Mouse (Mus musculus): ENCODE results near the gene Pik3c2g. TPM values are rescaled to one million over a fixed set of nuclear protein-coding genes. Genes with fewer than 3 reads are reported as not detected.
"Not testable (repeated sequence)": the region's sequence is repeated elsewhere in the genome, so short reads cannot be mapped to it uniquely, and the experiment has no call there.

The Pik3c2g gene
- polyA plus RNA-seq, 1 experiment from 2014 or later = 0.34 TPM

- WGBS = 45% methylated on average over 4 of the region's 4 CpGs
- Histone ChIP-seq H3K9me3 (no peaks in the 10 kb centered on the region), H3K27ac (no peak overlapping the region), H3K4me1 (no peaks in the 10 kb centered on the region), H3K4me3 (no peak overlapping the region), H3K9ac (no peak overlapping the region), H3K27me3 (replicated peaks) (no peaks in the 10 kb centered on the region), H3K4me2 (no peak overlapping the region), H3K36me3 (replicated peaks) (no peaks in the 10 kb centered on the region)
- ATAC-seq (replicated peaks) = no peak
Measured at GRCm38 (mm10) chr6:139907138-139907537, 320.1 kb downstream of the Pik3c2g start.

DNA sequence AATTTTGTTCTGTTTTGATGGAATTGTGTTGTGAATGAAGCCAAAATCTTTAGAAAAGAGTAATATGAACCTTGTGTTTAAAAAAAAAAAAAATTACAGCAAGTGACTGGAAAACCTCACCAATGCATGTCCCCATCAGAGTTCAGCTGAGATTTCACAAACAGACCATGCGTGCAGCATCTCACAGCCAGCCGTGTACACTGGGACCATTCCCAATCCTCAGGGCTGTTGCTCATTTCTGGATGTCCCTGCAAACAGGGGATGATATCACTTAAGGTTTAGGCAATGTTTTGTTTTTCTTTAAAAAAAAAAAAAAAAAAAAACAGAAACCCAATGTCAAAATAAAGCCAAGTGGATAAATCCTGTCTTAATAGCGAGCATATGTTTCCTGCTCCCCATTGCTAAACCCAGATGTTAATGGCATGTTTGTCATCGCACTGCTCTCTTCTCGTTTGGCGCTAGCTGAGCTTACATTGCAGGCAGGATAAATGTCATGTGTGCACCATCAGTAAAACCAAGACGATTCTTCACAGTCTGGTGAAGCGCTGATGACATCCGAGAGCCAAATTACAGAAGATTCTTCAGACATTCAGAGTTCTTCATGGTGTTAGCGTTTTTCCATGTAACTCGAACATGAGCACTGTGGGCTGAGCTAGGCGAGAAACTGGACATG lies 322.1 kb downstream of the Pik3c2g start:
- H3K9ac ChIP-seq = no peak overlapping the region
- H3K4me3 ChIP-seq = no peak overlapping the region
- H3K27me3 ChIP-seq (replicated peaks) = no peaks in the 10 kb centered on the region
- ATAC-seq (replicated peaks) = no peak
- no peaks in the 10 kb centered on the region for H3K4me1 ChIP-seq
- no peaks in the 10 kb centered on the region for H3K36me3 ChIP-seq (replicated peaks)
- H3K9me3 ChIP-seq = no peaks in the 10 kb centered on the region
- WGBS = 74% methylated on average over 12 of the region's 12 CpGs
- no peak overlapping the region for H3K4me2 ChIP-seq
- no peak overlapping the region for H3K27ac ChIP-seq

GRCm38 (mm10) chr6:139928766-139929165 lies 341.7 kb downstream of the Pik3c2g start:
- ATAC-seq (replicated peaks) = no peak
- WGBS = 86% methylated on average over 5 of the region's 5 CpGs

GRCm38 (mm10) chr6:139934861-139935260 lies 347.8 kb downstream of the Pik3c2g start:
- Histone ChIP-seq H3K9me3 (no peaks in the 10 kb centered on the region), H3K4me3 (no peak overlapping the region), H3K4me1 (no peaks in the 10 kb centered on the region), H3K9ac (no peak overlapping the region), H3K36me3 (replicated peaks) (no peaks in the 10 kb centered on the region), H3K27me3 (replicated peaks) (no peaks in the 10 kb centered on the region), H3K4me2 (no peak overlapping the region), H3K27ac (no peak overlapping the region)
- ATAC-seq (replicated peaks) = no peak
- 77% methylated on average over 2 of the region's 2 CpGs for WGBS

More at GRCm38 (mm10) chr6:139928766-139929165, 341.7 kb downstream of the Pik3c2g start:
- H3K9me3 ChIP-seq = no peaks in the 10 kb centered on the region
- no peak overlapping the region for H3K27ac ChIP-seq
- no peaks in the 10 kb centered on the region for H3K36me3 ChIP-seq (replicated peaks)
- no peaks in the 10 kb centered on the region for H3K4me1 ChIP-seq
- H3K27me3 ChIP-seq (replicated peaks) = no peaks in the 10 kb centered on the region
- H3K4me2 ChIP-seq = no peak overlapping the region
- H3K4me3 ChIP-seq = no peak overlapping the region
- H3K9ac ChIP-seq = no peak overlapping the region

DNA sequence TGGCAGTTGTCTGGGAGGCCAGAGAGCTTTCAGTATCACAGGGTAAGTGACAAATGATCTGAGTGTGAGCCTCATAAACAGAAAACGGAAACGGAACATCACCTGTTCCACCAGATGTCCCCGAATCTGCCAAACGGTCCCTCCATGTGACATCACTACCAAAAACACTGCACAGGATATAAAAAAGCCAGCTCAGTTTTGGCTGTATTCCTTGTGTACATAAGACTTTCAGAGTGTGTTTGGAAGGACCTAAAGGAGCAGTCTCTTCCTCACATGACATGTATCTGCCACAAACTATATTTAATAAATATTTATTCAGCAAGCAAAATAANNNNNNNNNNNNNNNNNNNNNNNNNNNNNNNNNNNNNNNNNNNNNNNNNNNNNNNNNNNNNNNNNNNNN lies 350.6 kb downstream of the Pik3c2g start:
- 86% methylated on average over 4 of the region's 4 CpGs for WGBS
- not testable (repeated sequence) for H3K4me1 ChIP-seq; H3K36me3 ChIP-seq (replicated peaks); H3K27me3 ChIP-seq (replicated peaks); H3K27ac ChIP-seq; H3K4me3 ChIP-seq; H3K9ac ChIP-seq; ATAC-seq (replicated peaks); H3K9me3 ChIP-seq; H3K4me2 ChIP-seq

DNA sequence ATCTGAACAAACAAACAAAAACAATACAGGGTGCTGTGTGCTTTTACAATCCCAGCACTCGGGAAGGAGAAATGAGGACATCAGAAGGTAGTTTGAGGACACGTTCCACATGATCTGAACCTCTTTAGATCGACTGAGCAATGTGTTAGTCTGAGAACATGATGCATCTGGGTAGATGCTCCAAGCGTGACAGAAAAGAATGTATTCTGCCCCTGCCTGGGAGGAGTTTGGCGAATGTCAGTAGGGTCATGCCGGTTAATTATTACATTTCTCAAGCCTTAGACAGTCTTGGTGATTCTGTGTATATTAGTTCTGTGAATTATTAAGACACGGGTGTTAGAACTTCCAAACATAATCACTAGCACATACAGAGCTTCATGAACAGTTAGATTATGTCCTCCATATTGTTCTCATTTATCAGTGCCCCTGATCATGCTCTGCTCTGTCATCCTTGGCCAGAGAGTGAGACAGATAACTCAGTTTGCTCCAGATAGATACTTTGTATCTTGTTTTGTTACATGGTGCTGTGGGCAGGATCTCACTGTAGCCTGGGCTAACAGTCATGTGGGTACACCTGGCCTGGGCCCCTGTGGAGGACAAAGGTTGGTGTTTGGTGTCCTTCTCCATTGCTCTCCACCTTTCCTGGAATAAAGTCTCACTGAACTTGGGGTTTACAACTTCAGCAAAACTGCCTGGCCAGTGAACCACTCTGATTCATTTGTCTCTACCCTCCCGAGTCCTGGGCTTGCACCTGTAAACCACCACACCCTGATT lies 360.3 kb downstream of the Pik3c2g start:
- Histone ChIP-seq H3K4me1 (no peaks in the 10 kb centered on the region), H3K36me3 (replicated peaks) (no peaks in the 10 kb centered on the region), H3K9me3 (no peaks in the 10 kb centered on the region), H3K9ac (no peak overlapping the region), H3K27ac (no peak overlapping the region), H3K4me2 (no peak overlapping the region), H3K4me3 (no peak overlapping the region), H3K27me3 (replicated peaks) (no peaks in the 10 kb centered on the region)
- ATAC-seq (replicated peaks) = no peak
- WGBS = 86% methylated on average over 8 of the region's 8 CpGs

- H3K4me1 ChIP-seq = no peaks in the 10 kb centered on the region
- no peak overlapping the region for H3K27ac ChIP-seq
- no peak overlapping the region for H3K4me3 ChIP-seq
- ATAC-seq (replicated peaks) = no peak
- H3K36me3 ChIP-seq (replicated peaks) = no peaks in the 10 kb centered on the region
- H3K9me3 ChIP-seq = no peaks in the 10 kb centered on the region
- H3K4me2 ChIP-seq = no peak overlapping the region
- H3K9ac ChIP-seq = no peak overlapping the region
- 86% methylated on average over 12 of the region's 12 CpGs for WGBS
- H3K27me3 ChIP-seq (replicated peaks) = no peaks in the 10 kb centered on the region
Measured at GRCm38 (mm10) chr6:139953596-139953995, 366.6 kb downstream of the Pik3c2g start.

DNA sequence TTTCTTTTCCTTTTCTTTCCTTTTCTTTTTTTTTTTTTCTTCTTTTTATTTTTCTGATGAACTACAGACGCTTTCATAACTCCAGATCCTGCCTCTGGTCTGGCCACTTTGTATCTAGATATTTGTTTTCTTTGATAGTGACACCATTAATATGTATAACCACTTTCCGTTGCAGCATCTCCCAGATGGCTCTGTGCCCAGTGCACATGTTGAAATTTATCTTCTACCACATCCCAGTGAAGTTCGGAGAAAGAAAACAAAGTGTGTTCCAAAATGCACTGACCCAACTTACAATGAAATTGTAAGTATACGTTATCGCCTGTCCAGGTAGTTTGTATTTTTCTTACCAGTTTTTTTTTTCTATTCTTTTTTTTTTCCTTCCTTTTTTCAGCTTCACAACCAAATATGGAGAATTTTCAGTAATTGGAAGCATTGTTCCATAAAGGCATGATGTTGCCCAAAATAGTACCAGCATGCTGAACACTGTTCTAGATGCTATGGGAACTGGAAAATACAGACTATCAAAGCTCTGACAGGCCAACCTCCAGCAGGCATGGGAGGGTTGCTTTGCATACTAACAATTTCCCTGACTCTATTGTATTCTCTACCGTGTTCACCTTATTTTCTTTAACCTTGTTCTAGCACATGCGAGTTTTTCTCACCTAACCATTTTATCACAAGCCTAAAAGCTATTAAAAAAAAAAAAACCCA lies 370.7 kb downstream of the Pik3c2g start:
- ATAC-seq (replicated peaks) = no peak
- no peaks in the 10 kb centered on the region for H3K36me3 ChIP-seq (replicated peaks)
- no peak overlapping the region for H3K9ac ChIP-seq
- no peak overlapping the region for H3K4me2 ChIP-seq
- H3K27ac ChIP-seq = no peak overlapping the region
- H3K4me1 ChIP-seq = no peaks in the 10 kb centered on the region
- H3K27me3 ChIP-seq (replicated peaks) = no peaks in the 10 kb centered on the region
- 74% methylated on average over 7 of the region's 7 CpGs for WGBS
- H3K9me3 ChIP-seq = no peaks in the 10 kb centered on the region
- no peak overlapping the region for H3K4me3 ChIP-seq

- Histone ChIP-seq H3K27ac (no peak overlapping the region), H3K9ac (no peak overlapping the region), H3K4me1 (peaks cover 7% of the 10 kb centered on the region), H3K36me3 (replicated peaks) (no peaks in the 10 kb centered on the region), H3K9me3 (no peaks in the 10 kb centered on the region), H3K27me3 (replicated peaks) (no peaks in the 10 kb centered on the region), H3K4me3 (no peak overlapping the region), H3K4me2 (no peak overlapping the region)
- no peak for ATAC-seq (replicated peaks)
- WGBS = 63% methylated on average over 3 of the region's 3 CpGs
Measured at GRCm38 (mm10) chr6:139963775-139964174, 376.8 kb downstream of the Pik3c2g start.

DNA sequence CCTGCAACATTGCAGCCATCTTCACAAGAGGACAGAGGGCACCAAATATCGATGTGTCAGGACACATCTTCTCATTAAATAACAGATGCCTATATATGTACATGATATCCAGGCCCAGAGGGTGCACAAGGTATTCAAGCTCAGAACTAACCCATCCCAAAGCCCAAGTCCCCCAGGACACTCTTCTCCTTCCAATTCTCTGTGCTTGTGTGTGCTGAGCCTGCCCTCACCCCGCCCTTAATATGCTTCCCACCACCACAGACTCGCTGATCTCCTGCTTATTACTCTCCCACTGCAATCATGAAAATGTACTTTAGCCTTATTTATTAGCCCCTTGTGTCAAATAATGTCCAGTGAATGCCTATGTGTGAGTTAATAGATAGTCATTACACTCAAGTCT lies 377.9 kb downstream of the Pik3c2g start:
- WGBS = 88% methylated on average over 3 of the region's 3 CpGs
- Histone ChIP-seq H3K4me1 (peaks cover 7% of the 10 kb centered on the region), H3K9ac (no peak overlapping the region), H3K27me3 (replicated peaks) (no peaks in the 10 kb centered on the region), H3K27ac (no peak overlapping the region), H3K4me3 (no peak overlapping the region), H3K4me2 (no peak overlapping the region), H3K36me3 (replicated peaks) (no peaks in the 10 kb centered on the region), H3K9me3 (no peaks in the 10 kb centered on the region)
- ATAC-seq (replicated peaks) = no peak

GRCm38 (mm10) chr6:139966684-139967083 lies 379.7 kb downstream of the Pik3c2g start:
- H3K27me3 ChIP-seq (replicated peaks) = no peaks in the 10 kb centered on the region
- peaks cover 7% of the 10 kb centered on the region for H3K4me1 ChIP-seq
- no peak overlapping the region for H3K9ac ChIP-seq
- no peaks in the 10 kb centered on the region for H3K36me3 ChIP-seq (replicated peaks)
- ATAC-seq (replicated peaks) = peak; percentile 82
- no peak overlapping the region for H3K4me2 ChIP-seq
- WGBS = 15% methylated on average over 6 of the region's 6 CpGs
- no peaks in the 10 kb centered on the region for H3K9me3 ChIP-seq
- no peak overlapping the region for H3K27ac ChIP-seq
- H3K4me3 ChIP-seq = no peak overlapping the region

GRCm38 (mm10) chr6:139971608-139972298 lies 384.7 kb downstream of the Pik3c2g start:
- WGBS = 89% methylated on average over 4 of the region's 4 CpGs
- no peaks in the 10 kb centered on the region for H3K36me3 ChIP-seq (replicated peaks)
- H3K27ac ChIP-seq = no peak overlapping the region
- H3K9me3 ChIP-seq = no peaks in the 10 kb centered on the region
- no peak for ATAC-seq (replicated peaks)
- H3K27me3 ChIP-seq (replicated peaks) = no peaks in the 10 kb centered on the region
- peaks cover 2% of the 10 kb centered on the region for H3K4me1 ChIP-seq
- H3K4me2 ChIP-seq = no peak overlapping the region
- H3K9ac ChIP-seq = no peak overlapping the region
- no peak overlapping the region for H3K4me3 ChIP-seq
